Mouse (Mus musculus) limb, embryonic 14.5 days (tissue): ENCODE data around the gene Mast1. TPM values are rescaled to one million over a fixed set of nuclear protein-coding genes. Genes with fewer than 3 reads are reported as not detected.

Experiments
- ATAC-seq: fragments of 200-750 bp; cut with Nextera tagmentation; 2 replicates; pipeline ENCODE4 v1.8.0; 2017; ENCODE audit warnings: low read depth, moderate number of reproducible peaks, moderate TSS enrichment; ENCODE audit not compliant: low FRiP score
- DNase-seq: peaks from one replicate; pipeline ENCODE4 v3.0.0-alpha.2; 2015; ENCODE audit warnings: low spot score
- H3K27ac ChIP-seq: fragments of 300-500 bp; sonication (generic); replicated peaks from 2 replicates; pipeline ENCODE4 v1.5.1; 2014; ENCODE audit warnings: low read depth, mild to moderate bottlenecking, low read length, moderate library complexity, mixed read lengths
- H3K27me3 ChIP-seq: fragments of 300-500 bp; sonication (generic); 2 replicates; pipeline ENCODE4 v1.6.1; 2014; ENCODE audit warnings: low read length, mixed read lengths; ENCODE audit not compliant: control insufficient read depth, insufficient read depth
- H3K36me3 ChIP-seq: fragments of 300-500 bp; sonication (generic); 2 replicates; pipeline ENCODE4 v1.6.1; 2014; ENCODE audit warnings: mild to moderate bottlenecking, low read length, moderate library complexity, mixed read lengths; ENCODE audit not compliant: control insufficient read depth, insufficient read depth
- H3K4me1 ChIP-seq: fragments of 300-500 bp; sonication (generic); 2 replicates; pipeline ENCODE4 v1.6.1; 2014; ENCODE audit warnings: antibody characterized with exemption, low read length, mixed read lengths; ENCODE audit not compliant: control insufficient read depth, insufficient read depth
- H3K4me2 ChIP-seq: fragments of 300-500 bp; sonication (generic); replicated peaks from 2 replicates; pipeline ENCODE4 v1.6.1; 2014; ENCODE audit warnings: low read depth, mild to moderate bottlenecking, low read length, moderate library complexity; ENCODE audit not compliant: severe bottlenecking
- H3K4me3 ChIP-seq: fragments of 300-500 bp; sonication (generic); replicated peaks from 2 replicates; pipeline ENCODE4 v1.5.1; 2014; ENCODE audit warnings: low read length
- H3K9ac ChIP-seq: fragments of 300-500 bp; sonication (generic); 2 replicates; pipeline ENCODE4 v1.6.1; 2014; ENCODE audit warnings: mild to moderate bottlenecking, low read depth, low read length, moderate library complexity; ENCODE audit not compliant: severe bottlenecking
- H3K9me3 ChIP-seq: fragments of 300-500 bp; sonication (generic); 2 replicates; pipeline ENCODE4 v1.6.1; 2016; ENCODE audit warnings: low read length; ENCODE audit not compliant: control insufficient read depth
- POLR2A ChIP-seq: fragments of 200-500 bp; IDR thresholded peaks from 2 replicates; pipeline ENCODE4 v1.8.0; 2012; ENCODE audit warnings: inconsistent platforms, mild to moderate bottlenecking, moderate library complexity, borderline replicate concordance; ENCODE audit not compliant: insufficient read depth, insufficient read length; ENCODE audit errors: extremely low read depth
- WGBS: fragments of 180-500 bp; shearing (Covaris S2); extraction: QIAGEN DNeasy Blood & Tissue Kit; methylation state at CpG from one replicate; pipeline ENCODE4 v1.1.7; 2014; 5-methylcytosine and 5-hydroxymethylcytosine counted together
- polyA plus RNA-seq, 2 experiments: library from polyadenylated mRNA; depleted of rRNA in 1 of 2; stranded (reverse) in 1 of 2; unstranded in 1 of 2; fragments of >200 nt; fragmentation: Nextera tagmentation in 1 of 2; extraction: Ambion mirVana in 1 of 2; gene quantifications; 2 replicates each; pipeline versions ENCODE4 v1.2.1 to v1.2.3; 2012 to 2014

Mast1 gene
- polyA plus RNA-seq, 2 experiments: 0.15 to 0.50 TPM

GRCm38 (mm10) chr8:84967532-84968304 lies 30.6 kb upstream of the Mast1 start:
- no peak for DNase-seq
- H3K4me2 ChIP-seq: no peak overlapping the region
- TF ChIP-seq POLR2A: no peak
- peaks cover 25% of the 10 kb centered on the region for H3K36me3 ChIP-seq
- no peak for ATAC-seq
- H3K9me3 ChIP-seq: no peaks in the 10 kb centered on the region
- 91% methylated on average over 13 of the region's 13 CpGs for WGBS
- H3K27ac ChIP-seq: no peak overlapping the region
- H3K4me1 ChIP-seq: peaks cover 27% of the 10 kb centered on the region
- no peaks in the 10 kb centered on the region for H3K27me3 ChIP-seq
- H3K9ac ChIP-seq: no peak overlapping the region
- no peak overlapping the region for H3K4me3 ChIP-seq

- Histone ChIP-seq H3K4me1 (peaks cover 27% of the 10 kb centered on the region), H3K4me3 (peak overlapping the region; percentile 49; the same call in 1 of the 2 replicates), H3K27me3 (no peaks in the 10 kb centered on the region), H3K9me3 (no peaks in the 10 kb centered on the region), H3K4me2 (peak overlapping the region; percentile 60), H3K27ac (no peak overlapping the region), H3K36me3 (peaks cover 14% of the 10 kb centered on the region), H3K9ac (no peak overlapping the region)
- WGBS: 44% methylated on average over 3 of the region's 3 CpGs
- DNase-seq (no peak), ATAC-seq (no peak)
- TF ChIP-seq POLR2A: no peak
Measured at GRCm38 (mm10) chr8:84966603-84967002, 29.4 kb upstream of the Mast1 start.

GRCm38 (mm10) chr8:84965731-84966291 lies 28.7 kb upstream of the Mast1 start:
- Histone ChIP-seq H3K36me3 (peaks cover 11% of the 10 kb centered on the region), H3K4me3 (peak overlapping the region; percentile 49), H3K4me2 (peak overlapping the region; percentile 60), H3K9me3 (no peaks in the 10 kb centered on the region), H3K27me3 (no peaks in the 10 kb centered on the region), H3K9ac (peak overlapping the region; percentile 48), H3K4me1 (peaks cover 22% of the 10 kb centered on the region), H3K27ac (no peak overlapping the region)
- ATAC-seq: peak; percentile 81
- DNase-seq: peak; percentile 96
- TF ChIP-seq POLR2A: 0 out of 2 replicates have a peak, but pooled peaks have one; percentile 8
- WGBS: under 1% methylated on average over 41 of the region's 41 CpGs

GRCm38 (mm10) chr8:84963952-84964351 lies 26.8 kb upstream of the Mast1 start:
- 90% methylated on average over 4 of the region's 4 CpGs for WGBS
- no peak overlapping the region for H3K4me2 ChIP-seq
- DNase-seq (no peak), ATAC-seq (no peak)
- H3K9me3 ChIP-seq: no peaks in the 10 kb centered on the region
- no peak for TF ChIP-seq POLR2A
- no peak overlapping the region for H3K9ac ChIP-seq
- no peaks in the 10 kb centered on the region for H3K27me3 ChIP-seq
- H3K4me1 ChIP-seq: peaks cover 17% of the 10 kb centered on the region
- no peak overlapping the region for H3K4me3 ChIP-seq
- H3K36me3 ChIP-seq: peaks cover 13% of the 10 kb centered on the region
- no peak overlapping the region for H3K27ac ChIP-seq

GRCm38 (mm10) chr8:84959811-84960210 lies 22.7 kb upstream of the Mast1 start:
- H3K4me2 ChIP-seq: no peak overlapping the region
- 90% methylated on average over 7 of the region's 7 CpGs for WGBS
- peaks cover 22% of the 10 kb centered on the region for H3K36me3 ChIP-seq
- ATAC-seq (no peak), DNase-seq (no peak)
- H3K9me3 ChIP-seq: no peaks in the 10 kb centered on the region
- H3K4me1 ChIP-seq: no peaks in the 10 kb centered on the region
- no peaks in the 10 kb centered on the region for H3K27me3 ChIP-seq
- H3K27ac ChIP-seq: no peak overlapping the region
- H3K4me3 ChIP-seq: no peak overlapping the region
- no peak for TF ChIP-seq POLR2A
- H3K9ac ChIP-seq: no peak overlapping the region
